Mouse (Mus musculus) megakaryocyte-erythroid progenitor cell, adult 5 weeks (primary cell): ENCODE results near the gene Catspere2. TPM values are rescaled to one million over a fixed set of nuclear protein-coding genes. Genes with fewer than 3 reads are reported as not detected.

Experiments
- polyA plus RNA-seq: library from polyadenylated mRNA; stranded (reverse); fragments of >175 nt; gene quantifications from 2 replicates; pipeline ENCODE4 v1.2.3, GENCODE M21; 2012

The Catspere2 gene
- polyA plus RNA-seq, result 0.27 and 0.38 TPM in 2 replicates

GRCm38 (mm10) chr1:177983024-177983450, at the start of gene Catspere2:
TSS of gene Catspere2 (plus strand) at chr1:177983423.

GRCm38 (mm10) chr1:178187216-178187791, 204.1 kb downstream of the Catspere2 start, which contains the start of gene Desi2:
TSS of gene Desi2 (plus strand) at chr1:178187417.

Other genes starting within 250 kb of the Catspere2 start
- gene Adss, start 186.9 kb upstream of the Catspere2 start, polyA plus RNA-seq, result 44.9 and 45.8 TPM in 2 replicates
- 4.1 and 5.1 TPM in 2 replicates for gene Desi2, start 204.0 kb downstream of the Catspere2 start, polyA plus RNA-seq